Mouse (Mus musculus) intestine, embryonic 14.5 days (tissue): Measurements from ENCODE around the gene Gm3250. TPM values are rescaled to one million over a fixed set of nuclear protein-coding genes. Genes with fewer than 3 reads are reported as not detected.

Experiments
- polyA plus RNA-seq: library from polyadenylated mRNA; unstranded; fragments of >200 nt; fragmentation: Nextera tagmentation; extraction: Ambion mirVana; gene quantifications from 2 replicates; pipeline ENCODE4 v1.2.1, GENCODE M21; 2014

The Gm3250 gene
- polyA plus RNA-seq, 1 experiment from 2014 or later: not detected

Other genes with a start within 250 kb of the Gm3250 start
- gene Pttg1ip, start 200.8 kb downstream of the Gm3250 start, polyA plus RNA-seq: 155 and 156 TPM in 2 replicates
- gene Sumo3, start 176.4 kb downstream of the Gm3250 start, polyA plus RNA-seq: 314 and 336 TPM in 2 replicates
- 2.0 TPM in 1 of 2 replicates, not detected in the other for gene Gm49325, start 176.3 kb downstream of the Gm3250 start, polyA plus RNA-seq
- gene Ube2g2, start 160.3 kb downstream of the Gm3250 start, polyA plus RNA-seq: 46.7 and 48.5 TPM in 2 replicates
- 0.62 and 1.2 TPM in 2 replicates for gene Tspear, start 96.0 kb downstream of the Gm3250 start, polyA plus RNA-seq
- gene Gm19402, start 91.8 kb downstream of the Gm3250 start, polyA plus RNA-seq: not detected in 2 replicates
- gene Gm9508, start 85.3 kb downstream of the Gm3250 start, polyA plus RNA-seq: not detected in 2 replicates
- not detected in 2 replicates for gene Gm10272, start 75.9 kb downstream of the Gm3250 start, polyA plus RNA-seq
- gene Gm10024, start 71.1 kb downstream of the Gm3250 start, polyA plus RNA-seq: not detected in 2 replicates
- not detected in 2 replicates for gene Gm10142, start 66.7 kb downstream of the Gm3250 start, polyA plus RNA-seq
- not detected in 2 replicates for gene Krtap12-1, start 61.9 kb downstream of the Gm3250 start, polyA plus RNA-seq
- not detected in 2 replicates for gene Gm10100, start 56.1 kb downstream of the Gm3250 start, polyA plus RNA-seq
- not detected in 2 replicates for gene Gm18596, start 39.9 kb downstream of the Gm3250 start, polyA plus RNA-seq
- not detected in 2 replicates for gene Gm9736, start 31.2 kb downstream of the Gm3250 start, polyA plus RNA-seq
- not detected in 2 replicates for gene Gm3233, start 22.9 kb downstream of the Gm3250 start, polyA plus RNA-seq
- gene Gm3238, start 11.2 kb downstream of the Gm3250 start, polyA plus RNA-seq: not detected in 2 replicates
- not detected in 2 replicates for gene Gm7138, start 5.6 kb downstream of the Gm3250 start, polyA plus RNA-seq
- gene Gm7137, start 5.7 kb upstream of the Gm3250 start, polyA plus RNA-seq: not detected in 2 replicates
- not detected in 2 replicates for gene Gm9639, start 12.5 kb upstream of the Gm3250 start, polyA plus RNA-seq
- gene Gm19668, start 16.6 kb upstream of the Gm3250 start, polyA plus RNA-seq: not detected in 2 replicates
- gene Gm9507, start 29.3 kb upstream of the Gm3250 start, polyA plus RNA-seq: not detected in 2 replicates
- gene Gm2696, start 32.1 kb upstream of the Gm3250 start, polyA plus RNA-seq: not detected in 2 replicates
- not detected in 2 replicates for gene Krtap10-4, start 44.6 kb upstream of the Gm3250 start, polyA plus RNA-seq
- not detected in 2 replicates for gene Krtap10-10, start 53.4 kb upstream of the Gm3250 start, polyA plus RNA-seq
- gene Gm36176, start 64.3 kb upstream of the Gm3250 start, polyA plus RNA-seq: not detected in 2 replicates
- gene Gm10318, start 70.3 kb upstream of the Gm3250 start, polyA plus RNA-seq: not detected in 2 replicates
- not detected in 2 replicates for gene Gm3285, start 79.4 kb upstream of the Gm3250 start, polyA plus RNA-seq
- 3.9 and 4.2 TPM in 2 replicates for gene Lrrc3, start 120.0 kb upstream of the Gm3250 start, polyA plus RNA-seq
- gene Trpm2, start 188.0 kb upstream of the Gm3250 start, polyA plus RNA-seq: 0.42 and 1.2 TPM in 2 replicates
- gene 1810043G02Rik, start 196.0 kb upstream of the Gm3250 start, polyA plus RNA-seq: 23.5 and 24.7 TPM in 2 replicates
- gene Pfkl, start 227.5 kb upstream of the Gm3250 start, polyA plus RNA-seq: 244 and 252 TPM in 2 replicates